Mouse (Mus musculus) midbrain, postnatal 0 days (tissue): ENCODE results near the gene Usp47. TPM values are rescaled to one million over a fixed set of nuclear protein-coding genes. Genes with fewer than 3 reads are reported as not detected.
A peak's percentile ranks its signal among the peaks of the same experiment; 100 is the strongest.

Source experiments
- ATAC-seq: fragments of 200-750 bp; cut with Nextera tagmentation; 2 replicates; pipeline ENCODE4 v1.8.0; 2017; ENCODE audit warnings: moderate number of reproducible peaks, mild to moderate bottlenecking, moderate TSS enrichment, moderate library complexity; ENCODE audit not compliant: low FRiP score
- DNase-seq: peaks from one replicate; pipeline ENCODE4 v3.0.0-alpha.2; 2015; ENCODE audit warnings: low spot score
- H3K27ac ChIP-seq: fragments of 300-500 bp; sonication (generic); 2 replicates; pipeline ENCODE4 v1.5.1; 2014; ENCODE audit warnings: low read depth, mild to moderate bottlenecking, low read length, mixed read lengths
- H3K27me3 ChIP-seq: fragments of 300-500 bp; sonication (generic); 2 replicates; pipeline ENCODE4 v1.6.1; 2014; ENCODE audit warnings: low read length, control low read depth, mixed read lengths; ENCODE audit not compliant: insufficient read depth
- H3K36me3 ChIP-seq: fragments of 300-500 bp; sonication (generic); 2 replicates; pipeline ENCODE4 v1.6.1; 2014; ENCODE audit warnings: low read length, control low read depth, mixed read lengths; ENCODE audit not compliant: insufficient read depth
- H3K4me1 ChIP-seq: fragments of 300-500 bp; sonication (generic); 2 replicates; pipeline ENCODE4 v1.6.1; 2014; ENCODE audit warnings: mild to moderate bottlenecking, control low read depth, antibody characterized with exemption, low read length, mixed read lengths; ENCODE audit not compliant: insufficient read depth
- H3K4me2 ChIP-seq: fragments of 300-500 bp; sonication (generic); 2 replicates; pipeline ENCODE4 v1.6.1; 2014; ENCODE audit warnings: low read depth, mild to moderate bottlenecking, low read length, mixed read lengths; ENCODE audit not compliant: poor library complexity, severe bottlenecking
- H3K4me3 ChIP-seq: fragments of 300-500 bp; sonication (generic); 2 replicates; pipeline ENCODE4 v1.5.1; 2014; ENCODE audit warnings: low read depth, mild to moderate bottlenecking, low read length, moderate library complexity
- H3K9ac ChIP-seq: fragments of 300-500 bp; sonication (generic); replicated peaks from 2 replicates; pipeline ENCODE4 v1.6.1; 2014; ENCODE audit warnings: mild to moderate bottlenecking, low read length, moderate library complexity, mixed read lengths; ENCODE audit not compliant: poor library complexity, severe bottlenecking
- H3K9me3 ChIP-seq: fragments of 300-500 bp; sonication (generic); 2 replicates; pipeline ENCODE4 v1.6.1; 2016; ENCODE audit warnings: low read length, control low read depth
- CTCF ChIP-seq: IDR thresholded peaks from 2 replicates; pipeline ENCODE4 v1.5.1; 2016; ENCODE audit warnings: antibody characterized with exemption, mild to moderate bottlenecking
- WGBS: fragments of 180-500 bp; shearing (Covaris S2); extraction: QIAGEN DNeasy Blood & Tissue Kit; methylation state at CpG from one replicate; pipeline ENCODE4 v1.1.7; 2014; 5-methylcytosine and 5-hydroxymethylcytosine counted together
- polyA plus RNA-seq: library from polyadenylated mRNA; unstranded; fragments of >200 nt; fragmentation: Nextera tagmentation; extraction: Ambion mirVana; gene quantifications from 2 replicates; pipeline ENCODE4 v1.2.1, GENCODE M21; 2015
- total RNA-seq: library from RNA; depleted of rRNA; stranded (reverse); fragments of >200 nt; gene quantifications from 2 replicates; pipeline ENCODE4 v1.2.3, GENCODE M21; 2014

The Usp47 gene
- total and polyA plus RNA-seq, 2 experiments from 2014 or later, result 52.2 to 79.0 TPM

GRCm38 (mm10) chr7:112010976-112011375 lies 12.3 kb upstream of the Usp47 start:
- Histone ChIP-seq H3K36me3 (no peaks in the 10 kb centered on the region), H3K9me3 (no peaks in the 10 kb centered on the region), H3K4me2 (no peak overlapping the region), H3K27me3 (no peaks in the 10 kb centered on the region), H3K27ac (no peak overlapping the region), H3K4me1 (no peaks in the 10 kb centered on the region), H3K4me3 (no peak overlapping the region), H3K9ac (no peak overlapping the region)
- TF ChIP-seq CTCF, result no peak
- ATAC-seq (no peak), DNase-seq (no peak)
- WGBS, result 77% methylated on average over 4 of the region's 4 CpGs

- WGBS, result 64% methylated on average over 5 of the region's 5 CpGs
- H3K27me3 ChIP-seq, result no peaks in the 10 kb centered on the region
Measured at GRCm38 (mm10) chr7:112012102-112012501, 11.2 kb upstream of the Usp47 start.

GRCm38 (mm10) chr7:112012621-112013177 lies 10.6 kb upstream of the Usp47 start:
- DNase-seq (no peak), ATAC-seq (no peak)
- Histone ChIP-seq H3K27ac (no peak overlapping the region), H3K9me3 (no peaks in the 10 kb centered on the region), H3K4me3 (no peak overlapping the region), H3K9ac (no peak overlapping the region), H3K4me2 (no peak overlapping the region), H3K27me3 (no peaks in the 10 kb centered on the region), H3K4me1 (no peaks in the 10 kb centered on the region), H3K36me3 (no peaks in the 10 kb centered on the region)
- 86% methylated on average over 6 of the region's 6 CpGs for WGBS
- no peak for TF ChIP-seq CTCF

More at GRCm38 (mm10) chr7:112012102-112012501, 11.2 kb upstream of the Usp47 start:
- ATAC-seq (no peak), DNase-seq (peak; percentile 77)
- Histone ChIP-seq H3K27ac (no peak overlapping the region), H3K9ac (no peak overlapping the region), H3K4me3 (no peak overlapping the region), H3K4me1 (no peaks in the 10 kb centered on the region), H3K9me3 (no peaks in the 10 kb centered on the region), H3K36me3 (no peaks in the 10 kb centered on the region), H3K4me2 (no peak overlapping the region)
- TF ChIP-seq CTCF, result no peak

- Histone ChIP-seq H3K27ac (no peak overlapping the region), H3K4me3 (no peak overlapping the region), H3K4me1 (no peaks in the 10 kb centered on the region), H3K9me3 (no peaks in the 10 kb centered on the region), H3K36me3 (no peaks in the 10 kb centered on the region), H3K27me3 (no peaks in the 10 kb centered on the region), H3K4me2 (no peak overlapping the region), H3K9ac (no peak overlapping the region)
- DNase-seq (no peak), ATAC-seq (no peak)
- no peak for TF ChIP-seq CTCF
- 79% methylated on average over 2 of the region's 2 CpGs for WGBS
Measured at GRCm38 (mm10) chr7:112014148-112014547, 9.2 kb upstream of the Usp47 start.

GRCm38 (mm10) chr7:112022506-112023149 lies 676 bp upstream of the Usp47 start:
- no peak for TF ChIP-seq CTCF
- 7% methylated on average over 17 of the region's 17 CpGs for WGBS

GRCm38 (mm10) chr7:112023601-112024445 lies 519 bp downstream of the Usp47 start:
- H3K9me3 ChIP-seq, result no peaks in the 10 kb centered on the region
- whole genome bisulfite sequencing, result under 1% methylated on average over 58 of the region's 58 CpGs
- peak overlapping the region; percentile 97 for H3K27ac ChIP-seq
- peaks cover 8% of the 10 kb centered on the region; the same call in 1 of the 2 replicates for H3K4me1 ChIP-seq
- ATAC-seq, result peak; percentile 69
- no peaks in the 10 kb centered on the region for H3K36me3 ChIP-seq
- peak overlapping the region; percentile 100 for H3K9ac ChIP-seq
- H3K4me2 ChIP-seq, result peak overlapping the region; percentile 83
- DNase-seq, result peak; percentile 18
- H3K4me3 ChIP-seq, result peak overlapping the region; percentile 96
- H3K27me3 ChIP-seq, result no peaks in the 10 kb centered on the region
- no peak for TF ChIP-seq CTCF

More at GRCm38 (mm10) chr7:112022506-112023149, 676 bp upstream of the Usp47 start:
- Histone ChIP-seq H3K27me3 (no peaks in the 10 kb centered on the region), H3K9ac (peak overlapping the region; percentile 100), H3K4me3 (peak overlapping the region; percentile 96), H3K27ac (peak overlapping the region; percentile 97), H3K4me2 (peak overlapping the region; percentile 83), H3K4me1 (peaks cover 8% of the 10 kb centered on the region; the same call in 1 of the 2 replicates), H3K9me3 (no peaks in the 10 kb centered on the region), H3K36me3 (no peaks in the 10 kb centered on the region)
- DNase-seq, result peak; percentile 46
- peak; percentile 58 for ATAC-seq
